Mouse (Mus musculus) c-Kit-positive CD71-negative TER-119-negative erythroid progenitor cells, embryonic 14.5 days (primary cell): ENCODE data around the gene Gm37240.

Source experiments
- DNase-seq: peaks from one replicate; pipeline ENCODE4 v3.0.0-alpha.2; 2013; ENCODE audit warnings: low read depth

Gm37240 gene

DNA sequence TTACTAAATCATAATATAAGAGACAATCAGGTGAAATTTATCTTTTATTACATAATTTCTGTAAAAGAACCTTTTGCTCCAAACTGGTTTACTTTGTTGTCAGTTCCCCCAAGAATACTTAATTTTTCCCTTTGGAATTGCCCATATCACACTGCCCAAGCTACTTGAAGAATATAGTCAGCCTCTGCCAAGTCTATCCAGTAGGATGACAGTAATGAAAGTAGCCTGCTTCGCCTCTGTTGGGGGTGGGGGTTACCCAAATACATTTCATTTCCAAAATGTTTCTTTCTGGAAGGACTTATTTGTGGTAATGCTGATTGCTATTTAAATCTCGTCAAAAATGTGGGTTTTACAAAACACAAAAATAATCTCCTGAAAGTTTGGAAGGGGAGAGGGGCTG, 935.6 kb downstream of the Gm37240 start:
- DNase-seq: no peak

- DNase-seq: no peak
Measured at GRCm38 (mm10) chr3:84949387-84949786, 937.9 kb downstream of the Gm37240 start.

- no peak for DNase-seq
Measured at GRCm38 (mm10) chr3:84946381-84946780, 940.9 kb downstream of the Gm37240 start.

DNA sequence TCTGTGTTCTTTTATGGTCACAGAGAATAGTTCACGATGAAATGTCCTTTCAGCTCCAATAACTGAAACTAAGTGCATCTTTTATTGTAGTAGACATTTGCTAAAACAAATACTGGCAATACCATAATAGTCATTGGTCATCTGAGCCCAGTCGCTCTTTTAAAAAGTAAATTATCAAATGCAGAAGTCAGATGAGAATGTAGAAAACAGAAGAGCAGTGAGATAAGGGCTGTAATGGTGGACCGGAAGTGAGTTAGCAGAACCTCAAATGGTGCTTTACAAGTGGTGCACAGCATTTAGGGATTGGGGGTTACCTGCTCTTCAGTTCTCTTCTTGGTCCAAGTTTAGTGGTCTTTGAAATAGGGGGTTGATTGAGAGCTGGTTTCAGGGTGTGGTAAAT, 942.4 kb downstream of the Gm37240 start:
- DNase-seq: no peak

DNA sequence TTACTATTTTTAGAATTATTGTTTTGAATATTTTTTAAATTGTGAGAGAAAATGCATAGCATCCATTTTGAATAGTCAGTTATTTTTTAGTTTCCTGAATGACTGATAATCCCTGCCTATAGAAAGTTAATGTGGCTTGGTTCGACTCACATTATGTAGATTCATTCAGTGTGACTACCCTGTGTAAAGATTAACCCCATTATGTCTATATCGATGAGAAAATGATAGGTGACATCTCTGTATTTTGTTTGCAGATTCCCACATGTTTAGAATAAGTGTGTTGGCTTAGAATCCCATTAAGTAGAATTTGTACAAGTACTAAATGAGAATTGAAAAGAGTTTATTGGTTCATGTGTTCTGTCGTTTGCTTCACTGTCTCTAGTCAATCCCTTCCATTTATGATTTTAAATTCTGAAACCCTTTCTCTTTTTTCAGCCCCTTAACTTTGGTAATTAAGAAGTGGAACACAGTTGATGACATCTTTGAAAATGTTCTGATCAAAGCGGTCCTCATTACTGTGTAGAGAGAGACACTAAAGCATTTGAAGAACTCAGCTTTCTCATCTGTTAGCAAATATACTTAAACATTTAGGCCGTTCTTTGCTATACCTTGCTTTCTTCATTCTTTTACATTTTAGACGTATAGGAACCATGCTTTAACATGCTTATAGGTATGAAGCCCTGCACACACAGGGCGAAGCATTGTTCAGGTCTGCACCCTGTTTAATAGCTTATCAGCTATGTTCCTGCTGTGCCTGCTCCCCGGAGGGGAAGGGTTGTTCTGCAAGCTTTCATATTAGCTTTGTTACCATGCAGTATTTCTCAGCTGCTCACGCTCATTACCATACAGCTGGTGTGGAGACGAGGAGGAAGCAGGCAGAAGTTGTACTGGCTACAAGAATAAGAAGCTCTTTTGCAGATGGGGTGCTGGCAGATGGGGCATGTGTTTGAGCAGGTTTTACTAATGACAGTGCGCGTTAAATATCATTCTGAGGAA, 949.7 kb downstream of the Gm37240 start:
- no peak for DNase-seq

GRCm38 (mm10) chr3:84936956-84937355, 950.4 kb downstream of the Gm37240 start:
- DNase-seq: no peak

- no peak for DNase-seq
Measured at GRCm38 (mm10) chr3:84936252-84936651, 951.1 kb downstream of the Gm37240 start.

GRCm38 (mm10) chr3:84935729-84936128, 951.6 kb downstream of the Gm37240 start:
- no peak for DNase-seq

DNA sequence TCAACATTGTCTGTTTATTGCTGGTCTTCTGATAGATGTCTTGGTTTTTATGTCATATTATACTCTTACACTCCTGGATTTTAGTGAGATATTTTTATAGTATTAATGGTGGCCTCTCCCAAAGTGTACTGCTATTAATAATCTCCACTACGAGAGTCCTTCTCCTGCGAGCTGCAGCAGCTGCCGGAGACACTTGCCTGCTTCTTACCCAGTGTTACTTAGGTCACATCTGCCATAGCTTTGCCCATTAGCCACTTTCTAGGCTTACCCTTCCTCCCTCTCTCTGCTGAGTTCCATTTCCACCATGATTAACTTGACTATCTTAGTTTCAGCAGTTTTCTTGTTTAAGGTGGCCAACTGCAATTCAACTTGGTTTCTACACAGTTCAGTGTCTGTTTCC, 956.6 kb downstream of the Gm37240 start:
- DNase-seq: no peak

DNA sequence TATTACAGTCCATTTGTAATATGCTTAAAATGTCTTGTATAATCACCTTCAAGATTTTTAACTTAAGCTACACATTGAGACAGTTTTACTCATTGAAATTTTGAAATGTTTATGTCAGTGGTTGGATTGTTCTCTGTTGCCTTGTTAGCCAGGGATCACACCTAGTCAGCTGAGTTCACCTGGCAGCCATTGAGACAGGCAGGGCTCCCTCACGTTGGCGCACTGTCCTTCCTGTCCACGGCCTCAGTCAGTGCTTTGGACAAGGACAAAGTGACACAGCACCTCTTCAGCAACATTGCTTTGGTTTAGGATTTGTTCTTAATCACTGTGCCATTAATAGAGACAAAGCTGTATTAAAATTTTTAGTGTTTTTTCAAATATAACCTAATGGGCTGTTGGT, 958.1 kb downstream of the Gm37240 start:
- DNase-seq: no peak

- no peak for DNase-seq
Measured at GRCm38 (mm10) chr3:84927901-84928300, 959.4 kb downstream of the Gm37240 start.

- DNase-seq: no peak
Measured at GRCm38 (mm10) chr3:84927168-84927794, 960.0 kb downstream of the Gm37240 start.

GRCm38 (mm10) chr3:84926140-84926539, 961.2 kb downstream of the Gm37240 start:
- no peak for DNase-seq

- no peak for DNase-seq
Measured at GRCm38 (mm10) chr3:84925229-84925628, 962.1 kb downstream of the Gm37240 start.

DNA sequence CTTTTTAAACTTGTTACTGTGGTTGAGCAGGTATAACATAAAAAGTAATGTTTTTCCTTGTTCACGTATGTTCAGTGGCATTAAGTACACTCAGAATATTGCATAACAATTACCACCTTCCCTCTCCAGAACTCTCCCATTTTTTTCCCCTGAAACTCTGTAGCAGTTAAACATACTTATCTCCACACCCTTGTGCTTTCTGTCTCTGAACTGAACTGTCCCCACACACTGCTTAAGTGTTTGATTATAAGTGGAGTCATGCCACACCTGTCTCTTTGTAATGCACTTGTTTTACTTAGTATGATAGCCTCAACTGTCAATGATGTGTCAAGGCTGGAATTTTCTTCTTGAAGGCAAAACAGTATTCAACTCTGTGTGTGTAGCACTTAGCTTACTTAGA, 963.6 kb downstream of the Gm37240 start:
- no peak for DNase-seq

- no peak for DNase-seq
Measured at GRCm38 (mm10) chr3:84923256-84923655, 964.1 kb downstream of the Gm37240 start.

GRCm38 (mm10) chr3:84921704-84922420, 965.5 kb downstream of the Gm37240 start:
- DNase-seq: no peak

DNA sequence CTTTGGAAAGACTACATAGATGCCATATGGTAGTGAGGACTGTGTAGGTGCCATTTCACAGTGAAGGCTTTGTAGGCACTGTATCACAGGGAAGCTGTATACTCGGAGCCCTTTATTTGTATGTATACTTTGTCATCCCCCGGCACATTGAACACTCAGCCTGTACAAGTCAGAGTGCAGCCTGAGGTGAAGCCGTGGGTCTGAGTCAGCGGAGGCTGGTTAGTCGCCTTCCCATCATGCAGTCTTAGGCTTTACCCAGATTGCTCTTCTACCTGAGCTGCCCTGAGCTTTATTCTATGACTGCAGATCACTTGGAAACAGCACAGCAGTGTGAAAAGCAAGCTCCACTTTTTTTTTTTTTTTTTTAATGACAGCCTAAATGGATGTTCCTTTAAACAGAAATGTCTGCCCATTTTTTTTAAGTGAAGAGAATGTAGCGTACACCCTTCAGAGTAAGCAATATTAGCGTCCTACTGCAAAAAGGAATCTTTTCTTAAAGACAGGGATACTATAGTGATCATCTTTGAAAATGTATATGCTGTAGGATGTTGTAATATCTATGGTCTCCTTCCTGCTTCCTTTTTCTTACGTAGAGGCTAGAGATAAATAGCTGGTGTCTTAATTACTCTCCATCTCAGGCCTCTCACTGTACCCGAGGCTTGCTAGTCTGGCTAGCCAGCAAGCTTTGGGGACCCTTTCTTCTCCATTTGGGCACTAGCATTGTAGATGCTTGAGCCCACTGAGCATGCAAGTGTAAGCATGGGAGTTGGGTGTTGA, 969.2 kb downstream of the Gm37240 start:
- DNase-seq: no peak

GRCm38 (mm10) chr3:84914284-84914683, 973.0 kb downstream of the Gm37240 start:
- no peak for DNase-seq

GRCm38 (mm10) chr3:84906528-84906927, 980.8 kb downstream of the Gm37240 start:
- no peak for DNase-seq

GRCm38 (mm10) chr3:84897952-84898351, 989.4 kb downstream of the Gm37240 start:
- no peak for DNase-seq

- DNase-seq: no peak
Measured at GRCm38 (mm10) chr3:84890983-84891382, 996.3 kb downstream of the Gm37240 start.
